Mouse (Mus musculus) midbrain, embryonic 12.5 days (tissue): Measurements from ENCODE around the gene Aunip. TPM values are rescaled to one million over a fixed set of nuclear protein-coding genes. Genes with fewer than 3 reads are reported as not detected.
A peak's percentile ranks its signal among the peaks of the same experiment; 100 is the strongest.
"Not testable (repeated sequence)": the region's sequence is repeated elsewhere in the genome, so short reads cannot be mapped to it uniquely, and the experiment has no call there.

ENCODE experiments used
- ATAC-seq: fragments of 200-750 bp; cut with Nextera tagmentation; 2 replicates; pipeline ENCODE4 v1.8.0; 2017; ENCODE audit warnings: low read depth, moderate TSS enrichment, moderate library complexity; ENCODE audit not compliant: low FRiP score
- H3K27ac ChIP-seq: fragments of 300-500 bp; sonication (generic); replicated peaks from 2 replicates; pipeline ENCODE4 v1.5.1; 2016; ENCODE audit warnings: mild to moderate bottlenecking
- H3K27me3 ChIP-seq: fragments of 300-500 bp; sonication (generic); 2 replicates; pipeline ENCODE4 v1.6.1; 2016; ENCODE audit warnings: mild to moderate bottlenecking
- H3K36me3 ChIP-seq: fragments of 300-500 bp; sonication (generic); 2 replicates; pipeline ENCODE4 v1.6.1; 2016
- H3K4me1 ChIP-seq: fragments of 300-500 bp; sonication (generic); 2 replicates; pipeline ENCODE4 v1.6.1; 2016
- H3K4me2 ChIP-seq: fragments of 300-500 bp; sonication (generic); replicated peaks from 2 replicates; pipeline ENCODE4 v1.6.1; 2016; ENCODE audit warnings: mild to moderate bottlenecking, moderate library complexity
- H3K4me3 ChIP-seq: fragments of 300-500 bp; sonication (generic); 2 replicates; pipeline ENCODE4 v1.5.1; 2016; ENCODE audit warnings: mild to moderate bottlenecking
- H3K9ac ChIP-seq: fragments of 300-500 bp; sonication (generic); replicated peaks from 2 replicates; pipeline ENCODE4 v1.6.1; 2016; ENCODE audit warnings: mild to moderate bottlenecking, moderate library complexity
- H3K9me3 ChIP-seq: fragments of 300-500 bp; sonication (generic); 2 replicates; pipeline ENCODE4 v1.6.1; 2016; ENCODE audit warnings: mild to moderate bottlenecking
- WGBS: fragments of 180-500 bp; shearing (Covaris S2); methylation state at CpG from one replicate; pipeline ENCODE4 v1.1.7; 2016; 5-methylcytosine and 5-hydroxymethylcytosine counted together
- polyA plus RNA-seq: library from polyadenylated mRNA; unstranded; fragments of >200 nt; fragmentation: Nextera tagmentation; extraction: Ambion mirVana; gene quantifications from 2 replicates; pipeline ENCODE4 v1.2.1, GENCODE M21; 2016

Gene Aunip
- polyA plus RNA-seq, 1 experiment from 2014 or later = 11.5 TPM

DNA sequence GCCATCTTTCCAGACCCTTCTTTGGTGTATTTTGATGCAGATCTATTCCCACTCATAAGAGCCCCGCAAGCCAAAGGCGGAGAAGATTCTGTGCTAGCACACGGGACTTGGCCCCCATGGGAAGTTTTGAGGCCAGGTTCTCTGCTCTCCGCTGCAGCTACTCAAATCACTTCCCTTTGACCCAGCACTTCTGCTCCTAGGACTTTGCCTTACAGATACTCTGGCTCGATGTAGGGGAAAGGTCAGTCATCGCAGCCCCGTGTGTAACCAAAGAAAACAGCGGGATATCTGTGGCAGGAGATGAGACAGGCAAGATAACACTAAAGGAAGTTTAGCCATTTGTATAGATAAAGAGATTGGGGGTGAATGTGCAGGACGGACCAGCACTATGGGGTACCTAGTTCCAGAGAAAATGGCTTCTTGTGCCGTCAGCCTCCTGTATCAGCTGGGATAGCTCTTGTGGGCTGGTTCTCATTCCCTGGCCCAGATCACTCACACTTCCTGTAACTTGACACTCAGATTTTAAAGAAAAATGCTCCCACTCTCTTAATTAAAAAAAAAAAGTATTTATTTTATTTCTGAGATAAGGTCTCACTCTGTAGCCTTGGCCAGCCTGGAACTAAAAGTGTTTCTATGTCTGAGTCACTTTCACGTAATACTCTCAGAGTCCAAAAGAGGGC, 20.7 kb upstream of the Aunip start:
- H3K36me3 ChIP-seq = no peaks in the 10 kb centered on the region
- no peak overlapping the region for H3K27ac ChIP-seq
- ATAC-seq = no peak
- no peak overlapping the region for H3K4me3 ChIP-seq
- no peak overlapping the region for H3K9ac ChIP-seq
- H3K9me3 ChIP-seq = no peaks in the 10 kb centered on the region
- H3K4me2 ChIP-seq = no peak overlapping the region
- no peaks in the 10 kb centered on the region; the same call in 1 of the 2 replicates for H3K27me3 ChIP-seq
- WGBS = 88% methylated on average over 11 of the region's 11 CpGs
- peaks cover 6% of the 10 kb centered on the region; the same call in 1 of the 2 replicates for H3K4me1 ChIP-seq

DNA sequence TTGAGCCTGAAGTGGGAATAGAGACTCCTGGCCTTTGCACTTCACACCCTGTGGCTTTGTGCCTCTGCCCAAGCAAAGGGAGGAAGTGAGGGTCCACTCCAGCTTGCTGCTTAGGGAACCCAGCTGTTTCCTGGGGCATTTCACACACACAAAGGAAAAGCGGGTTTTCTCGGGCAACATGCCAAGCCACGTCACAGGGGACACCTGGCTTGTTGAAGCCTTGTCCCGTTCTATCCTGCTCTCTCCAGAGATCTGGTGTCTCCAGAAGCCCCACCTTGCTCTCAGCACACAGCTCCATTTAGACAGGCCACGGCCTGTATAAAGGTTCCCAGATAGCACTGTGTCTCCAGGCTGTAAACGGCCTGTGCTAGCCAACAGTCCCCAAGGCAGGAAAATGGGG, 19.1 kb upstream of the Aunip start:
- Histone ChIP-seq H3K27me3 (peaks cover 11% of the 10 kb centered on the region), H3K9ac (no peak overlapping the region), H3K4me2 (no peak overlapping the region), H3K27ac (no peak overlapping the region), H3K4me1 (peaks cover 14% of the 10 kb centered on the region; the same call in 1 of the 2 replicates), H3K4me3 (no peak overlapping the region), H3K36me3 (no peaks in the 10 kb centered on the region), H3K9me3 (no peaks in the 10 kb centered on the region)
- no peak for ATAC-seq
- 87% methylated on average over 6 of the region's 6 CpGs for WGBS

DNA sequence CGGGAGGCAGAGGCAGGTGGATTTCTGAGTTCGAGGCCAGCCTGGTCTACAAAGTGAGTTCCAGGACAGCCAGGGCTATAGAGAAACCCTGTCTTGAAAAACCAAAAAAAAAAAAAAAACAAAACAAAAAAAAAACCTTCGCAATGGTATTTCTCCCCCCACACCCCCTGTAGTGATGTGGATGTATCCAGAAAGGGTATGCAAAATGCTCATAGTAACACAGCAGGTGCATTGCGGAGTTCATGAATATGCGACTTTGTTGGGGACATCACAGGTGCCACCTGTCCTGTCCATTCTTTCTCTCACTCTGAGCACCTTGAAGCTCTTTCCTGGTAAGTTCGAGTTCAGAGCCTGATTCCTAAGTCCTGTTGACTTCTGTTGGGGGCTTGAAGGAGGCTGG, 16.6 kb upstream of the Aunip start:
- not testable (repeated sequence) for H3K9ac ChIP-seq, H3K27ac ChIP-seq, H3K36me3 ChIP-seq, H3K4me3 ChIP-seq, ATAC-seq, H3K9me3 ChIP-seq, H3K4me2 ChIP-seq
- WGBS = 95% methylated on average over 6 of the region's 6 CpGs
- Histone ChIP-seq H3K4me1 (peaks cover 25% of the 10 kb centered on the region), H3K27me3 (peaks cover 24% of the 10 kb centered on the region)

DNA sequence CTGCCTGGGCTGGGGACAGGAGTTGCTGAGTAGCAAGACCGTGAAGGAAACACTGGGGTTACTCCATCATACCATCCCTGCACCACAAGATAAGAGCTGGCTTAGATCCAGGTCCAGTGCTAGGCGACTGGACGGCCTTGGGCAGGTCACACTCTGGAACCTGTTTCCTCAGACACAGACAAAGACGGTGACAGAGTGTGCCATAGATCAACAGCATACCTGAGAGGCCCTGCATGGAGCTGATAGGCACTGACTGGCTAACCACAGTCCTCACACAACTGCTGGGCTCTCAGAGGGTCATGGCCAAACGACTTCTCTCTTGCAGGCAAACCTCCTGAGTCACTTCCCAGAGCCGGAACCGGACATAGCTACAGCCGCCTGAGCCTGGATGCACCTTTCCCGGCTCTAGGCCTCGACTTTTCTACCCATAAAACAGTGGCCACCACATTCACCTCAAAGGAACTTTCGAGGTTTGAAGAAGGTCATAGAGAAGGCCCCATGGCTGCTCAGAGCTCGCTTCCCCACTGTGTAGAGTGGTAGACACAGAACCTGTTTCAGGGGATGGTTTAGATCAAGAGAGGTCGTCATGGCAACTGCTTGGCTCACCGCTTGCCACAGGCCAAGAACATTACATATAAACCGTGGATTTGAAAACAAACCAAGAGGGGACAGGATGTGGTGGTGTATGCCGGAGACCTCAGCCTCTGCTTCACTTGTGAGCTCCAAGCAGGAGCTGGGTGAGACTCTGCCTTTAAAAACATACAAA, 15.8 kb upstream of the Aunip start:
- no peak overlapping the region for H3K4me2 ChIP-seq
- peaks cover 24% of the 10 kb centered on the region for H3K27me3 ChIP-seq
- no peak for ATAC-seq
- H3K9ac ChIP-seq = no peak overlapping the region
- H3K36me3 ChIP-seq = no peaks in the 10 kb centered on the region
- no peak overlapping the region for H3K4me3 ChIP-seq
- WGBS = 74% methylated on average over 16 of the region's 16 CpGs
- peaks cover 25% of the 10 kb centered on the region for H3K4me1 ChIP-seq
- H3K9me3 ChIP-seq = no peaks in the 10 kb centered on the region
- no peak overlapping the region for H3K27ac ChIP-seq

DNA sequence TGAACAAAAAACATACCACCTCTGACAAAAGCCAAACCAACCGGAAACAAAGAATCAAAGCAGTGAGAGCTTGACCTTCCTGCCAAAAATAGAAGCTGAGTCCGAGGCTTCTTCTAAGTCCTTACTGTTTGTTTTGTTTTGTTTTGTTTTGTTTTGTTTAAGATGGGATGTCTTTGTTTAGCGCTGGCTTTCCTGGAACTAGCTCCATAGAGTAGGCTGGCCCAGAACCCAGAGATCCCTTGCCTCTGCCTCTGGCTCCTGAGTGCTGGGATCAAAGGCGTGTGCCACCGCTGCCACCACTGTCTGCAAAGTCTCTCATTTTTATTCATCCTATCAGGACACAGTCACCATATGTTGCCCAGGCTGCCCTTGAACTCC, 15.3 kb upstream of the Aunip start:
- H3K27me3 ChIP-seq = peaks cover 24% of the 10 kb centered on the region
- H3K9me3 ChIP-seq = no peaks in the 10 kb centered on the region
- no peaks in the 10 kb centered on the region for H3K36me3 ChIP-seq
- ATAC-seq = no peak
- no peak overlapping the region for H3K4me2 ChIP-seq
- no peak overlapping the region for H3K4me3 ChIP-seq
- no peak overlapping the region for H3K27ac ChIP-seq
- peaks cover 25% of the 10 kb centered on the region for H3K4me1 ChIP-seq
- 66% methylated on average over 5 of the region's 5 CpGs for WGBS
- no peak overlapping the region for H3K9ac ChIP-seq

DNA sequence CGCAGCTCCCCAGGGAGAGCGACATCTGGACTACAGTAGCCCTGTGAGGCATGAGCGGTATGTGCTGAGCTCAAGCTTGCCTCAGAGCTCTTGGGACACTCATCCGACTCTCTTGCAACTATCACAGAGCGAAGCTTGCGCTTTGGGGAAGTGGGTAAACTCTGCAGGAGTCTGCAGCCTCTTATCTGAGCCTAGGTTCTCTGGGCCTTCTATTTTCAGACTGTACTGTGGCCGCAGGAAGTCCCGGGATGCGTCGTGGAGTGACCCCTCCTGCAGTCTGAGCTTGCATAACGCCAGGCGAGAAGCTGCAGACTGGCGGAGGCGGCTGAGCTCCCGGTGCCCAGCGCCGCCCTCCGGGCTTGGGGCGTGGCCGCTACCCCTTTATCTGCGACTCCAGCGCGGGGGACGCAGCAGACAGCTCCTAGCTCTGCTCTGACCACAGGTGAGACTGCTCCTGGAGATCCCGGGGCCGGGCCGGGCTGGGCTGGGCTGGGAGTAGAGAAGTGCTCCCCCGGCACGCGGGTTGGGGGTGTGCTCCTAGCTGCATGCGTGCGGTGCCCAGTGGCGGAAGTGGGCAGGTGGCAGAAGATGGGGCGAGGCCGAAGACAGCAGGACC, 14.1 kb upstream of the Aunip start, which contains the start of gene Paqr7:
Paqr7 (plus strand) TSS at position 103 of the 616 bp plus-strand sequence.
- peak within 1 kb of the TSS; percentile 68 for H3K9ac ChIP-seq
- no peaks in the 10 kb centered on the region for H3K36me3 ChIP-seq
- peak within 1 kb of the TSS; percentile 32 for H3K27ac ChIP-seq
- H3K27me3 ChIP-seq = peaks cover 24% of the 10 kb centered on the region
- WGBS = 2% methylated on average over 35 of the region's 35 CpGs
- 0 out of 2 replicates have a peak, but pooled peaks have one; percentile 52 for ATAC-seq
- peaks cover 25% of the 10 kb centered on the region for H3K4me1 ChIP-seq
- peak within 1 kb of the TSS; percentile 99 for H3K4me2 ChIP-seq
- peak within 1 kb of the TSS; percentile 57 for H3K4me3 ChIP-seq
- no peaks in the 10 kb centered on the region for H3K9me3 ChIP-seq

DNA sequence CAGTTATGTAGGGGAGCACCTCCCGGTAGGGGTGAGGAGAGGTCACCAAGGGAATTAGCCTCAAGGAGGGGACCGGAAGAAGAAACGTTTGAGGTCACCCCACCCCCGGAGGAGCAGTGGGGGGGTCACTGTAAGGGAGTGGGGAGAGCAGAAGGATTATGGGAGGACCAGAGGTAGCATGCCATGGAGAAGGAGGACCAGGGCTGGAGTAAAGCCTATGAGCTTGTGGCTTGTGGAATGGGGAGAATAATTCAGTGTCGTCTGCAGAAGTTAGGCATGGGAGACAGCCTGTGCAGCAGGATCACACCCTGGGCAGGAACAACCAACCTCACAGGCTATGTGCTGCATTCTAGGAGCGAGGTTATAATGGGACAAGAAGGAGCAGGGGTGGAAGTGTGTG, 13.6 kb upstream of the Aunip start:
- Histone ChIP-seq H3K9ac (peak overlapping the region; percentile 68), H3K4me3 (peak overlapping the region; percentile 57), H3K27me3 (peaks cover 24% of the 10 kb centered on the region), H3K4me1 (peaks cover 25% of the 10 kb centered on the region), H3K9me3 (no peaks in the 10 kb centered on the region), H3K36me3 (no peaks in the 10 kb centered on the region), H3K4me2 (peak overlapping the region; percentile 99), H3K27ac (0 out of 2 replicates have a peak overlapping the region, but pooled peaks have one; percentile 15)
- WGBS = 11% methylated on average over 6 of the region's 6 CpGs
- 0 out of 2 replicates have a peak, but pooled peaks have one; percentile 34 for ATAC-seq

DNA sequence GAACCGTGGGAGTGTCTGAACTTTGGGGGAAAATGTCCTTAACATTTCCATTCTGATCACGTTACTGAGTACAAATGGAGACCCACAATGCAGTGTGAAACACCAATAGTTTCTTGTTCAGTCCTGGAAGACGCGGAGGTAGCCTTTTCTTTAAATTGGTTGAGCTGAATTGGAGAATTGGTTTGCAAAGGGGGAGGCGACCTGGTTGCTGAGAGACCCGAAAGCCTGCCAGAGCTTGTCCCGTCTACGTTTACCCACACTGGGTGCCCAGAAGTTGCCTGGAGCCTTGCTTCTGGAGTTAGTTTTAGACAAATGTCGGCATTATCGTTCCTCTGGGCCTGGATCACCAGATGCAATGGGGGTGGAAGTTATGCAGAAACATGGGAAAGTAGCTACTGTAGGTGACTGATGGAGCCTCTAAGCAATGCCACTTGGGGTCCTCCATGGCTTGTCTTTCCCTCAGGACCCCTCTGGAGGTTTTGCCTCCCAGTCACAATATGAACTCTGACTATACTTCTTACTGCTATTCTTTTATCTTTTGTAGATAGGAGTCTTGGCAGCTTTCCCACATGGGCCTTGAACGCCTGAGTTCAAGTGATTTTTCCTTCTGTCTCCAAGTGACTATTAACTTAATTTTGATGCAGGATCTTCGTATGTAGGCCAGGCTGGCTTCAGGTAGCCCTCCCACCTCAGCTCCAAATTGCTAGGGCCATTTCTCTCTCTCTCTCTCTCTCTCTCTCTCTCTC, 12.6 kb upstream of the Aunip start:
- Histone ChIP-seq H3K27me3 (peaks cover 24% of the 10 kb centered on the region), H3K9ac (no peak overlapping the region), H3K4me3 (no peak overlapping the region), H3K36me3 (no peaks in the 10 kb centered on the region), H3K4me1 (peaks cover 25% of the 10 kb centered on the region), H3K9me3 (no peaks in the 10 kb centered on the region), H3K4me2 (peak overlapping the region; percentile 99; the same call in 1 of the 2 replicates), H3K27ac (no peak overlapping the region)
- ATAC-seq = no peak
- WGBS = 74% methylated on average over 12 of the region's 12 CpGs

DNA sequence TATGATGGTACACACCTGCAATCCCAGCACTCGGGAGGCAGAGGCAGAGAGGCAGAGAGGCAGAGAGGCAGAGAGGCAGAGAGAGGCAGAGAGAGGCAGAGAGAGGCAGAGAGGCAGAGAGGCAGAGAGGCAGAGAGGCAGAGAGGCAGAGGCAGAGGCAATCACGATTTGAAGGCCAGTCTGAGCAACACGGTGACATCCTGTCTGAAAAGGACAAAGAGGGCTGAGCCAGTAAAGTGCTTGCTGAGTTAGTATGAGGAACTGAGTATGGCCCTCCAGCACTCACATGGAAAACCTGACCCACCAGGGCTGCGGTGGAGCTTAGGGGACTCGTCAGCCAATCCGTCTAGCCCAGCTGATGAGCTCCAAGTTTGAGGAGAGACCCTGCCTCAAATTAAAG, 11.8 kb upstream of the Aunip start:
- not testable (repeated sequence) for H3K9ac ChIP-seq, H3K27ac ChIP-seq, H3K9me3 ChIP-seq, H3K36me3 ChIP-seq, ATAC-seq, H3K4me3 ChIP-seq, H3K4me2 ChIP-seq
- Histone ChIP-seq H3K4me1 (peaks cover 25% of the 10 kb centered on the region), H3K27me3 (peaks cover 24% of the 10 kb centered on the region)
- 85% methylated on average over 6 of the region's 6 CpGs for WGBS

DNA sequence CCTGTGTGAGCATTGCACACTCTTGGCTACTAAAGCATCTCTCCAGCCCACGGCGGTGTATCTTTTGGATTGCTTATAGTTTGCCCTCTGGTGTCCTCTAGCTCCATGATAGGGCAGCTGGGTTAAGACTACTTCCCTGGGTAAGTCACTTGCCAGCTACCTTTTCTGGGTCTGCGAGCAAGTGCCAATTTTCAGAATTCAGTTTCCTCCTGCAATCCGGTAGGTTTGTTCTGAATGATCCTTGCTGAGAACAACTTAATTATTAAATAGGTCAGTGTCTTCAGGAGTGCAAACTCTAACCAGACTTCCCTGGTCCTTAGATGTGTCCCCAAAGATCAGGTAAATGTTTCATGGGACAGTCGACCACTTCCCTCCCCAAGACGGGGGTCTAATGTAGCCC, 9.7 kb upstream of the Aunip start:
- Histone ChIP-seq H3K36me3 (no peaks in the 10 kb centered on the region), H3K27me3 (peaks cover 19% of the 10 kb centered on the region), H3K27ac (no peak overlapping the region), H3K4me2 (no peak overlapping the region), H3K9me3 (no peaks in the 10 kb centered on the region), H3K9ac (no peak overlapping the region), H3K4me3 (no peak overlapping the region), H3K4me1 (peaks cover 15% of the 10 kb centered on the region)
- 95% methylated on average over 6 of the region's 6 CpGs for WGBS
- ATAC-seq = no peak

DNA sequence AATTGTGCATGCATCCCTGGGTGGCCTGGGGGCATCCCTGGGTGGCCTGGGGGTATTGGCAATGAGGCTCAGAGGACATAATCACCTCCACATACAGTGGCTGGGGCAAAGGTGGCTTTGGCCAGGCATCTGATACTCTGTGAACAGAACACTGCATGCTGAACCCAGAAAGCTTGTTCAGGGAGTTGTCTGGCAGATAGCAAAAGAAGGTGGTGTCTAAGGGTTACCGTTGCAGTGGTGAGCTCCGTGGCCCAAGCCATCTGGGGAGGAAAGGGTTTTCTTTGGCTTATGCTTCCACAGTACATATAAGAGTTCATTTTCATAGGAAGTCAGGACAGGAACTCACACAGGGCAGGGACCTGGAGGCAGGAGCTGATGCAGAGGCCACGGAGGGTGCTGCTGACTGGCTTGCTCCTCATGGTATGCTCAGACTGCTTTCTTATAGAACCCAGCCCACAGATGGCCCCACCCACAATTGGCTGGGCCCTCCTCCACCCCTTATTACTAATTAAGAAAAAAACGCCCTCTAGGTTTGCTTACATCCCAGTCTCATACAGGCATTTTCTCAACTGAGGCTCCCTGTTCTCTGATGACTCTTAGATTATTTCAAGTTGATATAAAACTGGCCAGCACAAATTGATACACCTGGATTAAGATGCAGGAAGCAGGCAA, 7.0 kb upstream of the Aunip start:
- Histone ChIP-seq H3K27ac (no peak overlapping the region), H3K9ac (no peak overlapping the region)
- ATAC-seq = no peak

More for the DNA sequence above, 7.0 kb upstream of the Aunip start:
- H3K36me3 ChIP-seq = no peaks in the 10 kb centered on the region; the same call in 1 of the 2 replicates
- no peak overlapping the region for H3K4me2 ChIP-seq
- H3K9me3 ChIP-seq = no peaks in the 10 kb centered on the region
- WGBS = 83% methylated on average over 4 of the region's 4 CpGs
- peaks cover 4% of the 10 kb centered on the region; the same call in 1 of the 2 replicates for H3K27me3 ChIP-seq
- H3K4me3 ChIP-seq = no peak overlapping the region
- no peaks in the 10 kb centered on the region for H3K4me1 ChIP-seq
